Mouse (Mus musculus) neural tube, embryonic 12.5 days (tissue): ENCODE data around the gene Dennd1b. TPM values are rescaled to one million over a fixed set of nuclear protein-coding genes. Genes with fewer than 3 reads are reported as not detected.

Experiments used
- ATAC-seq: fragments of 200-750 bp; cut with Nextera tagmentation; 2 replicates; pipeline ENCODE4 v1.8.0; 2017; ENCODE audit warnings: low read depth, mild to moderate bottlenecking, moderate TSS enrichment, moderate library complexity; ENCODE audit not compliant: low FRiP score
- H3K27ac ChIP-seq: fragments of 300-500 bp; sonication (generic); 2 replicates; pipeline ENCODE4 v1.5.1; 2016
- H3K27me3 ChIP-seq: fragments of 300-500 bp; sonication (generic); replicated peaks from 2 replicates; pipeline ENCODE4 v1.6.1; 2016; ENCODE audit warnings: mild to moderate bottlenecking
- H3K36me3 ChIP-seq: fragments of 300-500 bp; sonication (generic); 2 replicates; pipeline ENCODE4 v1.6.1; 2016; ENCODE audit warnings: mild to moderate bottlenecking
- H3K4me1 ChIP-seq: fragments of 300-500 bp; sonication (generic); 2 replicates; pipeline ENCODE4 v1.6.1; 2016
- H3K4me2 ChIP-seq: fragments of 300-500 bp; sonication (generic); replicated peaks from 2 replicates; pipeline ENCODE4 v1.6.1; 2016; ENCODE audit warnings: mild to moderate bottlenecking
- H3K4me3 ChIP-seq: fragments of 300-500 bp; sonication (generic); 2 replicates; pipeline ENCODE4 v1.5.1; 2016
- H3K9ac ChIP-seq: fragments of 300-500 bp; sonication (generic); 2 replicates; pipeline ENCODE4 v1.6.1; 2016; ENCODE audit warnings: mild to moderate bottlenecking
- H3K9me3 ChIP-seq: fragments of 300-500 bp; sonication (generic); 2 replicates; pipeline ENCODE4 v1.6.1; 2016; ENCODE audit warnings: mild to moderate bottlenecking
- WGBS: fragments of 180-500 bp; shearing (Covaris S2); methylation state at CpG from one replicate; pipeline ENCODE4 v1.1.7; 2016; 5-methylcytosine and 5-hydroxymethylcytosine counted together
- polyA plus RNA-seq: library from polyadenylated mRNA; unstranded; fragments of >200 nt; fragmentation: Nextera tagmentation; extraction: Ambion mirVana; gene quantifications from 2 replicates; pipeline ENCODE4 v1.2.1, GENCODE M21; 2016

Dennd1b gene
- polyA plus RNA-seq, 1 experiment from 2014 or later = 12.7 TPM

DNA sequence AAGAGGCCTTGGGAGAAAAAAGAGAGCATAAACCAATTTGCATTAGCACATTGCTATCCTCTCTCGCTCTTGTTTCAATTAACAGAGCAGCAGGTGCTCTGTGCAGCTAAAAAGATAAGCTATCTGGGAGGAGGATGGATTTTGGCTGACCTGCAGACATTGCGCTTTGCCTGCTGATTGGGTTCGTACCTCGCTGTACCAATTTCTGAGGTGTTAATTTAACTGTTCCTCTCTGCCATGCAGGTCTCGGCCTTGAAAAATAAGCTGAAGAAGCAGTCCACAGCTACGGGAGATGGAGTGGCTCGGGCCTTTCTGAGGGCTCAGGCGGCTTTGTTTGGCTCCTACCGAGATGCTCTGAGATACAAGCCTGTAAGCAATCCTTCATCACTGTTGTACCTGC is 138.5 kb downstream of the Dennd1b start:
- Histone ChIP-seq H3K27me3 (no peaks in the 10 kb centered on the region), H3K27ac (no peak overlapping the region), H3K4me2 (no peak overlapping the region), H3K4me1 (no peaks in the 10 kb centered on the region), H3K4me3 (no peak overlapping the region), H3K36me3 (0 out of 2 replicates have a peak, but pooled peaks cover 6% of the 10 kb centered on the region), H3K9ac (no peak overlapping the region), H3K9me3 (no peaks in the 10 kb centered on the region)
- WGBS = 86% methylated on average over 9 of the region's 9 CpGs
- ATAC-seq = no peak

DNA sequence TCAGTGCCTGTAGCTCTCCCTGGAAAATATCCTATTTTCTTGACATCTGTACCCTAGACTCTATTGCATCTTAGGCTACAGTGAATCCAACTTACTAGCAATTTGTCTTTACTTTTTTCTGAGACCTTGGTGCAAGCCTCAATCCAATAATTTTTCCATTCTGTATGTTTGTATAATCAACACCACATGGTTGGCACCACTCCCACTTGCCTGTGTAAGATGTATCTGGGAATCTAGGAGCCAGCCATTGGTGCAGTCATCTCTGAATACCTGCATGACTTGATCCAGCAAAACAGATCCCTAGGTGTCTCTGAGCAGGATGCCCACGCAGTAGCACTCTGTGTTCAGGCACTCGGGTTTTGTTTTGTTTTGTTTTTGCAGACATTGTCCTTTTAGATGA is 145.0 kb downstream of the Dennd1b start:
- no peaks in the 10 kb centered on the region for H3K4me1 ChIP-seq
- no peak overlapping the region for H3K9ac ChIP-seq
- H3K27me3 ChIP-seq = no peaks in the 10 kb centered on the region
- H3K36me3 ChIP-seq = peaks cover 10% of the 10 kb centered on the region; the same call in 1 of the 2 replicates
- no peak overlapping the region for H3K4me3 ChIP-seq
- H3K9me3 ChIP-seq = no peaks in the 10 kb centered on the region
- H3K4me2 ChIP-seq = no peak overlapping the region
- no peak overlapping the region for H3K27ac ChIP-seq
- no peak for ATAC-seq
- 89% methylated on average over 2 of the region's 2 CpGs for WGBS

DNA sequence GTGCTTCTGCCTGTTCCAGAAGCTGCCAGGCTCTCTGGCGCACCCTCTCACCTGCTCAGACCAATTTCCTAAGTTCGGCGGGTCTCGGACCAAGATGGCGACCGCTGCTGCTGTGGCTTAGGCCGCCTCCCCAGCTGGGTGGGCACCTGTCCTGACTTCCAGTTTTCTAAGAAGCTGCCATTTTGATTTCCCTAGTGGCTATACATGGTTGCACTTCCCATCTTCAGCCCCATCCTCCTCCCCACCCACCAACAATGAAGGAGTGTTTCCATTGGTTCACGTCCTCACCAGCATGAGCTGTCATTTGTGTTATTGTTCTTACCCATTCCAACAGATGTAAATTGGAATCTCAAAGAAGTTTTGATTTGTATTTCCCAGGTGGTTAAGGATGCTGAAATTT is 159.4 kb downstream of the Dennd1b start:
- Histone ChIP-seq H3K9ac (no peak overlapping the region), H3K9me3 (no peaks in the 10 kb centered on the region), H3K4me3 (no peak overlapping the region), H3K36me3 (no peaks in the 10 kb centered on the region), H3K4me1 (no peaks in the 10 kb centered on the region), H3K4me2 (no peak overlapping the region), H3K27ac (no peak overlapping the region), H3K27me3 (no peaks in the 10 kb centered on the region)
- whole genome bisulfite sequencing = 95% methylated on average over 8 of the region's 8 CpGs
- no peak for ATAC-seq

DNA sequence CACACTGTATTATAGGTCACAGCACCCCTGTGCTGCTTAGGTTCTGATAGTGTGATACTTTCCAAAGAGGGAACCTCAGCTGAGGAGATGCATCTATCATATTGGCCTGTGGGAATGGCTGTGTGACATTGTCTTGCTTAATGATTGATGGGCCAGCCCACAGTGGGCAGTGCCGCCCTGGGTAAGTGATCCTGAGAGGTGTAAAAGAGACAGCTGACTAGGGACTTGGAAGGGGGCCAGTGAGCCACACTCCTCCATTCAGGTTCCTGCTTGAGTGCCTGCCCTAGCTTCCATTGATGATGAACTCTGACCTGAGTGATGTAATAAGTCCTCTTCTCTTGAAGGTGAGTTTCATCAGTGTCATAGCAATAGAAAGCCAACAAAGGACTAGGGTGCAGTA is 176.4 kb downstream of the Dennd1b start:
- 36% methylated on average over 1 of the region's 1 CpGs for WGBS
- H3K36me3 ChIP-seq = peaks cover 8% of the 10 kb centered on the region; the same call in 1 of the 2 replicates
- no peaks in the 10 kb centered on the region for H3K4me1 ChIP-seq
- H3K9me3 ChIP-seq = no peaks in the 10 kb centered on the region
- no peak overlapping the region for H3K4me3 ChIP-seq
- no peak overlapping the region for H3K27ac ChIP-seq
- no peak overlapping the region for H3K9ac ChIP-seq
- ATAC-seq = no peak
- no peaks in the 10 kb centered on the region for H3K27me3 ChIP-seq
- H3K4me2 ChIP-seq = no peak overlapping the region

DNA sequence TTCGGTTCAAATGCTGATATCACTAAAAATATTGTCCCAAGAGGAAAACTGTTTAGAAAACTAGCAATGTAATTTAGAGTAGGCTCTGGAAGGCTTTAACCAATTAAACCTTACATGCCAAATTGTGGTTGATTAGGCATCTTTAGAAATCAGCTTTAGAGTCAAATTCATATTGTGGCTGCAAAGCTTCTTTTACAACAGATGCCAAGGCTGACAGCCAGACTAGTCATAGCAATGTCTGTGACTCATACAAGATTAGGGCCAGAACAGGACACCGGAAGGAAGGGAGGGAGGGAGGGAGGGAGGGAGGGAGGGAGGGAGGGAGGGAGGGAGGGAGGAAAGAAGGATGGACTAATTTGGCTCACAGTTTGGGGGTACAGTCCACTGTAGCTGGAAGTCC is 182.3 kb downstream of the Dennd1b start:
- Histone ChIP-seq H3K27me3 (no peaks in the 10 kb centered on the region), H3K4me1 (no peaks in the 10 kb centered on the region), H3K36me3 (peaks cover 8% of the 10 kb centered on the region; the same call in 1 of the 2 replicates), H3K4me2 (no peak overlapping the region), H3K27ac (no peak overlapping the region), H3K9ac (no peak overlapping the region), H3K4me3 (no peak overlapping the region), H3K9me3 (no peaks in the 10 kb centered on the region)
- ATAC-seq = no peak
- WGBS = 98% methylated on average over 2 of the region's 2 CpGs

DNA sequence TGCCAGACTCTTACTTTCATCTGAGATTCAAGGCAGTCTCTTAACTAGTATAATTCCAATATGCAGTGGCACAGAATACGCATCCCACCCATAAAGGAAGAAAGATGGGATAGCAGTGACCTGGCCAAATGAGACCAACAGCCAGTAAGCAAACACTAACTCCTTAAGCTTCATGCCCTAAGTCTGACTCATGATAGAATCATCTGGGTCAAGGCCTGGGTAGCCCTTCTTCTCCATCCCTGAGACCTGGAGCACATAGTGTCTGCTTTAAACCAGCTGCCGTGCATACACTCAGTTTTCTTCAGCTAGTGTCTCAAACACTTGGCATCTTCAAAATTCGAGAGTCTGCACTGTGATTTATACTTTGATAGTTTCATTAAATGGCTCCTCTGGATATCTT is 183.1 kb downstream of the Dennd1b start:
- no peak overlapping the region for H3K27ac ChIP-seq
- no peak for ATAC-seq
- H3K36me3 ChIP-seq = peaks cover 8% of the 10 kb centered on the region; the same call in 1 of the 2 replicates
- no peak overlapping the region for H3K4me3 ChIP-seq
- no peaks in the 10 kb centered on the region for H3K9me3 ChIP-seq
- WGBS = 87% methylated on average over 3 of the region's 3 CpGs
- H3K9ac ChIP-seq = no peak overlapping the region
- no peaks in the 10 kb centered on the region for H3K4me1 ChIP-seq
- no peak overlapping the region for H3K4me2 ChIP-seq
- no peaks in the 10 kb centered on the region for H3K27me3 ChIP-seq

DNA sequence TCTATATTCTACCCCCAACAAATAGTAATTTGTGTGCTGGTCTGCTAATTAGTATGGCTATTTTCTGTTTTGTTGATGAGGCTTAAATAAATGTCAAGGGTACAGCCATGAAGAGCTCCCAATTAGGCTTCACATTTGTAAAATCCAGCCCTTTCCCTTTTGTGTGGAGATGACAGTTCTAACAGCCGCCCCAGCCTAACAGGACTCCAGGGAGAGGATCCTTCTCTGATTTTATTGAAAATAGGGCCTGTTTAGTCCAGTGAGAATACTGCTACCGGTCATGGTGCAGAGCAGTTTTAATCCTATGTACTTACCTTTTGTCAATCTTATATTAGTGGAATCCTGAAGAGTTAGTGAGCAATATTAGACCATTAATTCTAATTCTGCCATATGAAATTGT is 189.8 kb downstream of the Dennd1b start:
- ATAC-seq = no peak

DNA sequence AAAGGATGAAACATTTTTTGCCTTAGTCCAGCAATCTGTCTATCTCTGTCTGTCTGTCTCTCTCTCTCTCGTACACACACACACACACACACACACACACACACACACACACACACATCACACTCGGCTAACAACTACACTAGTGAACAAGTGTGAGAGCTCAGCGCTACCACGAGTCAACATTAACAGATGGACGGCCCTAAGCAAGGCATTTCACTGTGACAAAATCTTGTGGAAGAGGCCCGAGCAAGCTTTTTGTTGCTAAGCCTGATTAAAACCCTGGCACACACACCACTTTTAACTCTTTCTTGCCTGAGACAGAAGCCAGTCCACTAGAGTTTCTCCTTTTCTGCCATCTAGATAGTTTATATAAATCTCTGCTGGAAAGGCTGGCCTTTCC is 190.3 kb downstream of the Dennd1b start:
- Histone ChIP-seq H3K4me3 (no peak overlapping the region), H3K4me2 (no peak overlapping the region), H3K27me3 (no peaks in the 10 kb centered on the region), H3K9ac (no peak overlapping the region), H3K27ac (no peak overlapping the region), H3K36me3 (no peaks in the 10 kb centered on the region), H3K4me1 (no peaks in the 10 kb centered on the region), H3K9me3 (no peaks in the 10 kb centered on the region)
- 45% methylated on average over 6 of the region's 6 CpGs for WGBS
- ATAC-seq = no peak

More for the DNA sequence above, 189.8 kb downstream of the Dennd1b start:
- Histone ChIP-seq H3K9me3 (no peaks in the 10 kb centered on the region), H3K4me3 (no peak overlapping the region), H3K9ac (no peak overlapping the region), H3K4me1 (no peaks in the 10 kb centered on the region), H3K27ac (no peak overlapping the region), H3K4me2 (no peak overlapping the region), H3K36me3 (no peaks in the 10 kb centered on the region), H3K27me3 (no peaks in the 10 kb centered on the region)
- WGBS = 63% methylated on average over 2 of the region's 2 CpGs

DNA sequence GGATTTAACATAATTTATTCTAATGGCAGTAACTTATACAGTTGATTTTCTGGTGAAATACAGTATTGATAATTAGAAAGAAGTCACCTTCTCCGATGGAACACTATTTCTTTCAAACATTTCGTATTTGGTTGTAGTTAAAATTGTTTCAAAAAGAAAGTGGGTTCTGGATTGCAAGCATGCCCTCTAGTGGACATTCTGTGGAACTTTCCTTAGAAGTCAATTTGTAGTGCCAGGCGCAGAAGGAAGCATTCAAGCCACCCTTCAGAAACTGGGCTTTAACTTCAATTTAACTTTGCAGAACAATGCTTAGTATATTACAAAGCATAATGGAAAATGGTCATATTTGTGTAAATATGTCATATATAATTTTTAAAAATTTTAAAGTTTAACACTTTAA is 193.2 kb downstream of the Dennd1b start:
- Histone ChIP-seq H3K9me3 (no peaks in the 10 kb centered on the region), H3K36me3 (no peaks in the 10 kb centered on the region), H3K4me1 (no peaks in the 10 kb centered on the region), H3K9ac (no peak overlapping the region), H3K27ac (no peak overlapping the region), H3K27me3 (no peaks in the 10 kb centered on the region), H3K4me2 (no peak overlapping the region), H3K4me3 (no peak overlapping the region)
- no peak for ATAC-seq
- 34% methylated on average over 3 of the region's 3 CpGs for WGBS

DNA sequence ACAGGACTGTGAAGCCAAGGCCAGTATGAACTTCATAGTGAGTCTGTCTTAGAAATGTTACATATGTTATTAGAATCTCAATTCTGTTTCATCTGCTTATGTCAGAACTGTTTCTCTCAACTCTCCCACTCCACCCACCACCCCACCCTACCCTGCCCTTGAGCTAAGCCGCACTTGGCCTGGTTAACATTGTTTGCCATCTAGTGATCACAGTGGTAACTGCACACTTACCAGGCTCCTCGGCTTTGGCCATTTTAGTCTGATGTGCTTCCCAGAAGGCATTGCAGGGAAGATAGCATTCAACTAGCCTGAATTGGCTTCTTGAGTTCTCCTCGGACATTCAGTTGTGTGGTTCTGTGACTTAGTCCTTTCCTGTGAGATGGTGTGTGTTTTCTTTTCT is 198.4 kb downstream of the Dennd1b start:
- no peaks in the 10 kb centered on the region for H3K9me3 ChIP-seq
- H3K9ac ChIP-seq = no peak overlapping the region
- H3K4me1 ChIP-seq = no peaks in the 10 kb centered on the region
- WGBS = 66% methylated on average over 3 of the region's 3 CpGs
- no peak for ATAC-seq
- H3K36me3 ChIP-seq = no peaks in the 10 kb centered on the region
- no peak overlapping the region for H3K27ac ChIP-seq
- H3K4me3 ChIP-seq = no peak overlapping the region
- H3K27me3 ChIP-seq = no peaks in the 10 kb centered on the region
- H3K4me2 ChIP-seq = no peak overlapping the region

DNA sequence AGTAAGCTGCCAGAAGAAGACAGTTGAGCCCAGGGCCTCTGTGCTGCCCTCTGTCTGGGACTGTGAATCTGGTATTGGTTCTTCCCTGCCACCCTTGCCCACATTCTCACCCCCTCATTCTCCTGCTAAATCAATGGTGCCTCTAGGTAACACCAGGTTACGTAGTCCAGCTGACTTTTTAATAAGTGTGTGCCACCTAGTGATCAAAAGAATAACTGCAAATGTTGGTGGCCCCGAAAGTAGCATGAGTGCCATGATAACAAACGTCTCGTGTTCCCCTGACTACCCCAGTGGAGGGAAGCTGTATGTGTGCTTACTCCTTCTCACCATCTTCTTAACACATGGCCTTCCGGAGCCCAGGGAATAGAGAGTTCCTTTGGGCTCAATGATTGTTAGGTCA is 199.6 kb downstream of the Dennd1b start:
- H3K36me3 ChIP-seq = no peaks in the 10 kb centered on the region
- peak; percentile 32; the same call in 1 of the 2 replicates for ATAC-seq
- H3K4me1 ChIP-seq = no peaks in the 10 kb centered on the region
- H3K9ac ChIP-seq = no peak overlapping the region
- no peak overlapping the region for H3K4me3 ChIP-seq
- no peak overlapping the region for H3K4me2 ChIP-seq
- no peaks in the 10 kb centered on the region for H3K27me3 ChIP-seq
- WGBS = 48% methylated on average over 5 of the region's 5 CpGs
- H3K9me3 ChIP-seq = no peaks in the 10 kb centered on the region
- no peak overlapping the region for H3K27ac ChIP-seq

DNA sequence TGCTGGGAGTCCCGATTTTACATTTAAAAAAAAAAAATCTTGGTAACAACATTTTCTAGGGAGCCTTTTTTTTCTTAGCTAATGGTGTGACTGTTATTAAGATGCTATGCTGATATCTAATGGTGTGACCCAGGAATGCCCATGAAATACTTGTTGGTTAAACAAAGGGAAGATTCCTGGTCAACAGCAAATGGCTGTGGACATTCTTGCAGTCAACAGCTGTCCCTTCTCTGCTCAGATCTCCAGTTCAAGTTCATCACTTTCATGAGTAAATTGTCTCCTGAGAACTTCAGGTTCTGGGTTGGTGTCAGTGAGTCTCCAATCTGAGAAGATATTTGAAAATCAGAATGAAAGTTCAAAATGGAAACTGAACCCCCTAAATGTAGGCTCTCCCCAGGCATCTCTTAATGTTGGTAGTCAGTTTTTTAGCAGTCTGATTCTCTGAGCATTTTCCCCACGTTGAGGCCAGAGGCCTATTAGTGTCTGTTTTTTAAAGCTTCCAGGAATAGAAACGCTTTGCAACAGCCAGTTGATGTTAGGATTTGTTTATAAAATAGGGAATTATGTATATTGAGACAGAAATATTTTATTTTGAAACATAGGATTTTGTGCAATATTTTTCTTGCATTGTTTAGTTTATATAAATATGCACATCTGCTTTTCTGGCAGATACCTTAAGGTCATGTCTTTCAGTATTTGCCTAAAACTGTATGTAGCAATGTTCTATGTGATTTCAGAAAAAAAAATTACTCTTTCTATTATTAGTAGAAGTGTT is 211.0 kb downstream of the Dennd1b start:
- H3K27ac ChIP-seq = no peak overlapping the region
- no peak overlapping the region for H3K9ac ChIP-seq
- H3K4me1 ChIP-seq = no peaks in the 10 kb centered on the region
- WGBS = 82% methylated on average over 3 of the region's 3 CpGs
- no peaks in the 10 kb centered on the region for H3K27me3 ChIP-seq
- H3K36me3 ChIP-seq = peaks cover 11% of the 10 kb centered on the region; the same call in 1 of the 2 replicates
- no peak for ATAC-seq
- H3K4me2 ChIP-seq = no peak overlapping the region
- no peak overlapping the region for H3K4me3 ChIP-seq
- H3K9me3 ChIP-seq = no peaks in the 10 kb centered on the region

DNA sequence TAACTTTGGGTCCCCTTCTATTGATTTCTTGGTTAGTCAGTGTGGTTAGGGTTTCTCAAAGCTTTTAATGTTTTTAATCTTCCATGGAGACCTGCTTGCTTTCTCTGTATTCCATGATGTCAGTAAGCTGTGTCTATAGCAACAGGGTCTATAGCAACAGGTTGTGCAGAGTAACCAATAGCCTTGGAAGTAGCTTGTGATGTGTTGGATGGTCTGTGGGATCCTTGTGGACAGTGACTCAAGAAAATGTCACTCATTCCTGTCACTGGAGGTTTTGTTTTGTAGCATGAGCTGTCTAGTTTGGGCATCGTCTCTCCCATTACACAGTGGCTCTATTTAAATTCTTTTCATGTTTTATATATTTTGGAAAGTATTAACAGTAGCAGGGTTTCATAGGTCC is 216.5 kb downstream of the Dennd1b start:
- H3K27me3 ChIP-seq = no peaks in the 10 kb centered on the region
- WGBS = 81% methylated on average over 1 of the region's 1 CpGs
- H3K4me2 ChIP-seq = no peak overlapping the region
- H3K36me3 ChIP-seq = no peaks in the 10 kb centered on the region
- H3K27ac ChIP-seq = no peak overlapping the region
- no peak for ATAC-seq
- H3K9me3 ChIP-seq = no peaks in the 10 kb centered on the region
- H3K4me3 ChIP-seq = no peak overlapping the region
- H3K9ac ChIP-seq = no peak overlapping the region
- H3K4me1 ChIP-seq = no peaks in the 10 kb centered on the region
